Mouse (Mus musculus): ENCODE results near the gene Stxbp4. TPM values are rescaled to one million over a fixed set of nuclear protein-coding genes. Genes with fewer than 3 reads are reported as not detected.

The Stxbp4 gene
- polyA plus RNA-seq, 1 experiment from 2014 or later: 25.7 TPM

GRCm38 (mm10) chr11:90525311-90525710, 112.6 kb downstream of the Stxbp4 start:
- 85% methylated on average over 2 of the region's 2 CpGs for WGBS
- H3K9ac ChIP-seq: no peak overlapping the region
- H3K4me2 ChIP-seq: no peak overlapping the region
- peaks cover 25% of the 10 kb centered on the region for H3K36me3 ChIP-seq
- peaks cover 12% of the 10 kb centered on the region for H3K4me1 ChIP-seq (replicated peaks)
- no peaks in the 10 kb centered on the region for H3K9me3 ChIP-seq
- H3K27me3 ChIP-seq: no peaks in the 10 kb centered on the region
- H3K27ac ChIP-seq: no peak overlapping the region
- no peak for ATAC-seq (ENCODE audit: low FRiP score)
- no peak overlapping the region for H3K4me3 ChIP-seq

- Histone ChIP-seq H3K4me2 (no peak overlapping the region), H3K27me3 (no peaks in the 10 kb centered on the region), H3K9me3 (no peaks in the 10 kb centered on the region), H3K27ac (peak overlapping the region; percentile 10), H3K4me3 (no peak overlapping the region), H3K36me3 (peaks cover 9% of the 10 kb centered on the region; the same call in 1 of the 2 replicates), H3K4me1 (replicated peaks) (peaks cover 12% of the 10 kb centered on the region), H3K9ac (no peak overlapping the region)
- 33% methylated on average over 8 of the region's 8 CpGs for WGBS
- ATAC-seq (ENCODE audit: low FRiP score): no peak
Measured at GRCm38 (mm10) chr11:90521040-90521439, 116.8 kb downstream of the Stxbp4 start.

GRCm38 (mm10) chr11:90517750-90518149, 120.1 kb downstream of the Stxbp4 start:
- Histone ChIP-seq H3K27me3 (no peaks in the 10 kb centered on the region), H3K27ac (no peak overlapping the region), H3K4me2 (no peak overlapping the region), H3K9ac (no peak overlapping the region), H3K4me1 (replicated peaks) (peaks cover 15% of the 10 kb centered on the region), H3K4me3 (no peak overlapping the region), H3K36me3 (0 out of 2 replicates have a peak, but pooled peaks cover 8% of the 10 kb centered on the region), H3K9me3 (no peaks in the 10 kb centered on the region)
- WGBS: 84% methylated on average over 1 of the region's 1 CpGs
- ATAC-seq (ENCODE audit: low FRiP score): no peak

- 48% methylated on average over 5 of the region's 5 CpGs for WGBS
- H3K4me1 ChIP-seq (replicated peaks): peaks cover 7% of the 10 kb centered on the region
- H3K9me3 ChIP-seq: no peaks in the 10 kb centered on the region
Measured at GRCm38 (mm10) chr11:90512538-90513219, 125.2 kb downstream of the Stxbp4 start.

GRCm38 (mm10) chr11:90501846-90502245, 136.0 kb downstream of the Stxbp4 start:
- Histone ChIP-seq H3K27me3 (no peaks in the 10 kb centered on the region), H3K9me3 (no peaks in the 10 kb centered on the region), H3K4me3 (no peak overlapping the region), H3K9ac (no peak overlapping the region), H3K4me1 (replicated peaks) (0 out of 2 replicates have a peak, but pooled peaks cover 3% of the 10 kb centered on the region), H3K27ac (no peak overlapping the region; the same call in 1 of the 2 replicates), H3K36me3 (no peaks in the 10 kb centered on the region), H3K4me2 (no peak overlapping the region)
- ATAC-seq (ENCODE audit: low FRiP score): no peak
- 69% methylated on average over 4 of the region's 4 CpGs for WGBS

More at GRCm38 (mm10) chr11:90512538-90513219, 125.2 kb downstream of the Stxbp4 start:
- no peak overlapping the region for H3K4me2 ChIP-seq
- H3K9ac ChIP-seq: no peak overlapping the region
- no peak overlapping the region for H3K4me3 ChIP-seq
- ATAC-seq (ENCODE audit: low FRiP score): no peak
- H3K27me3 ChIP-seq: no peaks in the 10 kb centered on the region
- 0 out of 2 replicates have a peak overlapping the region, but pooled peaks have one; percentile 8 for H3K27ac ChIP-seq
- 0 out of 2 replicates have a peak, but pooled peaks cover 8% of the 10 kb centered on the region for H3K36me3 ChIP-seq

GRCm38 (mm10) chr11:90499918-90500317, 138.0 kb downstream of the Stxbp4 start:
- Histone ChIP-seq H3K4me2 (no peak overlapping the region), H3K4me3 (no peak overlapping the region), H3K36me3 (no peaks in the 10 kb centered on the region), H3K9me3 (no peaks in the 10 kb centered on the region), H3K4me1 (replicated peaks) (0 out of 2 replicates have a peak, but pooled peaks cover 3% of the 10 kb centered on the region), H3K27me3 (no peaks in the 10 kb centered on the region), H3K27ac (no peak overlapping the region), H3K9ac (no peak overlapping the region)
- ATAC-seq (ENCODE audit: low FRiP score): no peak
- WGBS: 94% methylated on average over 6 of the region's 6 CpGs

- H3K4me1 ChIP-seq (replicated peaks): 0 out of 2 replicates have a peak, but pooled peaks cover 3% of the 10 kb centered on the region
- no peak overlapping the region for H3K4me2 ChIP-seq
- ATAC-seq (ENCODE audit: low FRiP score): no peak
- no peak overlapping the region for H3K9ac ChIP-seq
- no peak overlapping the region for H3K4me3 ChIP-seq
- no peaks in the 10 kb centered on the region for H3K27me3 ChIP-seq
- H3K27ac ChIP-seq: no peak overlapping the region
- 62% methylated on average over 5 of the region's 5 CpGs for WGBS
- H3K9me3 ChIP-seq: no peaks in the 10 kb centered on the region
- H3K36me3 ChIP-seq: peaks cover 5% of the 10 kb centered on the region
Measured at GRCm38 (mm10) chr11:90498461-90498860, 139.4 kb downstream of the Stxbp4 start.

- H3K9ac ChIP-seq: no peak overlapping the region
- peaks cover 11% of the 10 kb centered on the region for H3K36me3 ChIP-seq
- H3K4me3 ChIP-seq: no peak overlapping the region
- no peaks in the 10 kb centered on the region for H3K27me3 ChIP-seq
- H3K4me1 ChIP-seq (replicated peaks): no peaks in the 10 kb centered on the region
- no peak for ATAC-seq (ENCODE audit: low FRiP score)
- H3K9me3 ChIP-seq: no peaks in the 10 kb centered on the region
- H3K4me2 ChIP-seq: no peak overlapping the region
- no peak overlapping the region for H3K27ac ChIP-seq
- 72% methylated on average over 1 of the region's 1 CpGs for WGBS
Measured at GRCm38 (mm10) chr11:90494981-90495380, 142.9 kb downstream of the Stxbp4 start.

- ATAC-seq (ENCODE audit: low FRiP score): no peak
- no peaks in the 10 kb centered on the region for H3K9me3 ChIP-seq
- H3K27ac ChIP-seq: no peak overlapping the region
- H3K9ac ChIP-seq: no peak overlapping the region
- H3K36me3 ChIP-seq: peaks cover 22% of the 10 kb centered on the region
- no peak overlapping the region for H3K4me3 ChIP-seq
- H3K4me2 ChIP-seq: no peak overlapping the region
- WGBS: 97% methylated on average over 4 of the region's 4 CpGs
- H3K27me3 ChIP-seq: no peaks in the 10 kb centered on the region
- no peaks in the 10 kb centered on the region for H3K4me1 ChIP-seq (replicated peaks)
Measured at GRCm38 (mm10) chr11:90492511-90492910, 145.4 kb downstream of the Stxbp4 start.

GRCm38 (mm10) chr11:90489166-90489565, 148.7 kb downstream of the Stxbp4 start:
- WGBS: 96% methylated on average over 10 of the region's 10 CpGs
- no peaks in the 10 kb centered on the region for H3K27me3 ChIP-seq
- ATAC-seq (ENCODE audit: low FRiP score): no peak

GRCm38 (mm10) chr11:90487686-90488085, 150.2 kb downstream of the Stxbp4 start:
- H3K9me3 ChIP-seq: no peaks in the 10 kb centered on the region
- H3K27me3 ChIP-seq: no peaks in the 10 kb centered on the region
- no peak for ATAC-seq (ENCODE audit: low FRiP score)
- H3K36me3 ChIP-seq: peaks cover 17% of the 10 kb centered on the region
- H3K4me1 ChIP-seq (replicated peaks): peaks cover 13% of the 10 kb centered on the region
- WGBS: 96% methylated on average over 8 of the region's 8 CpGs
- H3K4me3 ChIP-seq: no peak overlapping the region
- no peak overlapping the region for H3K4me2 ChIP-seq
- H3K9ac ChIP-seq: no peak overlapping the region
- H3K27ac ChIP-seq: no peak overlapping the region

More at GRCm38 (mm10) chr11:90489166-90489565, 148.7 kb downstream of the Stxbp4 start:
- H3K4me3 ChIP-seq: no peak overlapping the region
- no peak overlapping the region for H3K9ac ChIP-seq
- no peak overlapping the region for H3K4me2 ChIP-seq
- H3K36me3 ChIP-seq: peaks cover 28% of the 10 kb centered on the region
- H3K9me3 ChIP-seq: no peaks in the 10 kb centered on the region
- H3K27ac ChIP-seq: no peak overlapping the region
- H3K4me1 ChIP-seq (replicated peaks): peaks cover 13% of the 10 kb centered on the region

- no peak overlapping the region for H3K4me2 ChIP-seq
- H3K4me3 ChIP-seq: no peak overlapping the region
- no peaks in the 10 kb centered on the region for H3K27me3 ChIP-seq
- H3K36me3 ChIP-seq: peaks cover 17% of the 10 kb centered on the region
- ATAC-seq (ENCODE audit: low FRiP score): peak; percentile 75; the same call in 1 of the 2 replicates
- no peak overlapping the region for H3K9ac ChIP-seq
- no peaks in the 10 kb centered on the region for H3K9me3 ChIP-seq
- peaks cover 19% of the 10 kb centered on the region for H3K4me1 ChIP-seq (replicated peaks)
- peak overlapping the region; percentile 66 for H3K27ac ChIP-seq
- 51% methylated on average over 14 of the region's 14 CpGs for WGBS
Measured at GRCm38 (mm10) chr11:90484750-90485637, 152.9 kb downstream of the Stxbp4 start.
